Mouse (Mus musculus) small intestine, adult 2 months (tissue): Measurements from ENCODE around the gene Tmem200c. TPM values are rescaled to one million over a fixed set of nuclear protein-coding genes. Genes with fewer than 3 reads are reported as not detected.

ENCODE experiments used
- H3K27ac ChIP-seq: fragments of 200-500 bp; 2 replicates; pipeline ENCODE4 v1.5.1; 2012; ENCODE audit warnings: low read depth, low read length, control low read depth, inconsistent platforms; ENCODE audit not compliant: insufficient read depth
- H3K27me3 ChIP-seq: fragments of 200-500 bp; 2 replicates; pipeline ENCODE4 v1.6.1; 2012; ENCODE audit warnings: mild to moderate bottlenecking, moderate library complexity, low read length, inconsistent platforms; ENCODE audit not compliant: control insufficient read depth, insufficient read depth
- H3K36me3 ChIP-seq: fragments of 200-500 bp; 2 replicates; pipeline ENCODE4 v1.6.1; 2012; ENCODE audit warnings: mild to moderate bottlenecking, low read length, control low read depth, inconsistent platforms; ENCODE audit not compliant: control insufficient read depth, insufficient read depth
- H3K4me1 ChIP-seq: fragments of 200-500 bp; 2 replicates; pipeline ENCODE4 v1.6.1; 2012; ENCODE audit warnings: low read length, inconsistent platforms, mixed read lengths; ENCODE audit not compliant: control insufficient read depth, insufficient read depth, insufficient read length
- H3K4me3 ChIP-seq: fragments of 200-500 bp; 2 replicates; pipeline ENCODE4 v1.5.1; 2012; ENCODE audit warnings: low read depth, mild to moderate bottlenecking, control low read depth, inconsistent platforms, low read length, moderate library complexity
- CTCF ChIP-seq: fragments of 200-500 bp; IDR thresholded peaks from 2 replicates; pipeline ENCODE4 v1.5.1; 2012; ENCODE audit warnings: low read depth, mild to moderate bottlenecking, control low read depth, inconsistent platforms, low read length, moderate library complexity, mixed read lengths; ENCODE audit not compliant: insufficient replicate concordance, insufficient read length; ENCODE audit errors: extremely low read depth
- POLR2A ChIP-seq: fragments of 200-500 bp; IDR thresholded peaks from 2 replicates; pipeline ENCODE4 v1.6.1; 2012; ENCODE audit warnings: low read depth, mild to moderate bottlenecking, control low read depth, inconsistent platforms, low read length, moderate library complexity
- WGBS: fragments of 180-500 bp; shearing (Covaris S2); methylation state at CpG from one replicate; pipeline ENCODE4 v1.1.7; 2018; 5-methylcytosine and 5-hydroxymethylcytosine counted together
- polyA plus RNA-seq: library from polyadenylated mRNA; depleted of rRNA; stranded (reverse); fragments of >200 nt; gene quantifications from 2 replicates; pipeline ENCODE4 v1.2.3, GENCODE M21; 2012; rRNA removed

Gene Tmem200c
- polyA plus RNA-seq, 1 experiment = 0.34 TPM

DNA sequence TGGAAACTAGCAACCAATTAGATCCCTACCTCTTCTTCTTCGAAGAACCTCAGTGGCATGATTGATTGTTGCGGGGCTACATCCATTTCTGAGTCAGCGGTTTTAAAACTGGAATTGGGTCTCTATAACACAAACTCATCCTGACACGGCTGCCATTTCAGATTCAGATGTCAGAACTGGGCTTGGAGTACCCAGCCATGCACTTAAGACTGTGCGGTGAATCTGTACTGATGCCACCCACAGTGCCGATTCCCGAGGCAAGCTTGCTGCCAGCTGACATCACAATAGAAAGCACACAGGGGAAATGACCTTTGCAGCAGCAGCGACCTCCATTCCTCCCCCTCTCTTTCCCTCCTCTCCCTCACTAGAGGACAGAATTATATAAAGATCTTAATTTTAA lies 47.6 kb downstream of the Tmem200c start:
- WGBS = 65% methylated on average over 8 of the region's 8 CpGs
- H3K27ac ChIP-seq = no peak overlapping the region

GRCm38 (mm10) chr17:68875251-68875650 lies 48.8 kb downstream of the Tmem200c start:
- Histone ChIP-seq H3K27me3 (no peaks in the 10 kb centered on the region), H3K36me3 (no peaks in the 10 kb centered on the region), H3K27ac (no peak overlapping the region), H3K4me3 (no peak overlapping the region), H3K4me1 (no peaks in the 10 kb centered on the region)
- WGBS = 62% methylated on average over 5 of the region's 5 CpGs
- TF ChIP-seq POLR2A (no peak), CTCF (no peak)

More for the DNA sequence above, 47.6 kb downstream of the Tmem200c start:
- no peaks in the 10 kb centered on the region for H3K36me3 ChIP-seq
- TF ChIP-seq POLR2A (no peak), CTCF (no peak)
- H3K4me1 ChIP-seq = no peaks in the 10 kb centered on the region
- H3K27me3 ChIP-seq = no peaks in the 10 kb centered on the region
- H3K4me3 ChIP-seq = no peak overlapping the region

- no peak overlapping the region for H3K4me3 ChIP-seq
- 87% methylated on average over 10 of the region's 10 CpGs for WGBS
- no peaks in the 10 kb centered on the region for H3K36me3 ChIP-seq
- no peaks in the 10 kb centered on the region for H3K4me1 ChIP-seq
- H3K27ac ChIP-seq = no peak overlapping the region
- H3K27me3 ChIP-seq = no peaks in the 10 kb centered on the region
- no peak for TF ChIP-seq POLR2A
- TF ChIP-seq CTCF = no peak
Measured at GRCm38 (mm10) chr17:68875917-68876495, 49.6 kb downstream of the Tmem200c start.

DNA sequence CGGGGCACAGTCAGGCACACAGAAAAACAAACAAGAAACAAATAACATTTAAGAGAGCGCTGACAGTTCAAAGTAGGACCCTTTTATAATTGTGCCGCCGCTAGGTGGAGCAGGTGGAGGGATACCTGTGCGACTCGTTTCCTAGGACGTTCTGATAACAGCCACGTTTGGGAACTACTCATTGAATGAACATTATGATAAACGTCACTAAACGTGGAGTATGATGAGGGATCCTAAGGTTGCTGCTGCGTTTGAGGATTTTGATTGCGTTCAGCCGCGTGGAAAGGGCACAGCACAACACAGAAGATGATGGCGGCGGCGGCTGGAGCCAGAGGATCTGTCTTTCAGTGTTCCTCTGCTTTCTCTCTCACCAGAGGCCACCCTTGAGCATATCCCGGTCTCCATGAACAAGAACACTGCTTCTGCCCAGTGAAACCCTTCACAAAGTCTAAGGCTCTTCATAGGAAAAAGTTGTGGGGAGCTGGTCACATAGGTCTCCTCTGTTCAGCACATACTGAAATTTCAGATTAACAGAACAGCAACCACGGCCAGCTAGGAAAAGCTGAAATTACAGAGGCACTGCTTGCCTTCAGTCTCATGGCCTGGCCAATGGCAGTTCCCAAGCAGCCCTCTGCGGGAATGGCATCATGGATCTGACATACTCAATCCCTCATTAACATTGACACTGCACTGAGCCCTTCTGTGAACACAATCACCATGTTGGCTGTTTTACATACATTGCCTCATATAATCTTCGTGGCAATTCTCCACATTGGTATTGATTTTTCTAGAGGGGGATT lies 55.5 kb downstream of the Tmem200c start:
- Histone ChIP-seq H3K36me3 (no peaks in the 10 kb centered on the region), H3K4me1 (0 out of 2 replicates have a peak, but pooled peaks cover 2% of the 10 kb centered on the region), H3K27me3 (no peaks in the 10 kb centered on the region), H3K27ac (no peak overlapping the region), H3K4me3 (peak overlapping the region; percentile 52)
- 12% methylated on average over 21 of the region's 21 CpGs for WGBS
- TF ChIP-seq POLR2A = no peak
- peak; percentile 65; the same call in 1 of the 2 replicates for TF ChIP-seq CTCF

DNA sequence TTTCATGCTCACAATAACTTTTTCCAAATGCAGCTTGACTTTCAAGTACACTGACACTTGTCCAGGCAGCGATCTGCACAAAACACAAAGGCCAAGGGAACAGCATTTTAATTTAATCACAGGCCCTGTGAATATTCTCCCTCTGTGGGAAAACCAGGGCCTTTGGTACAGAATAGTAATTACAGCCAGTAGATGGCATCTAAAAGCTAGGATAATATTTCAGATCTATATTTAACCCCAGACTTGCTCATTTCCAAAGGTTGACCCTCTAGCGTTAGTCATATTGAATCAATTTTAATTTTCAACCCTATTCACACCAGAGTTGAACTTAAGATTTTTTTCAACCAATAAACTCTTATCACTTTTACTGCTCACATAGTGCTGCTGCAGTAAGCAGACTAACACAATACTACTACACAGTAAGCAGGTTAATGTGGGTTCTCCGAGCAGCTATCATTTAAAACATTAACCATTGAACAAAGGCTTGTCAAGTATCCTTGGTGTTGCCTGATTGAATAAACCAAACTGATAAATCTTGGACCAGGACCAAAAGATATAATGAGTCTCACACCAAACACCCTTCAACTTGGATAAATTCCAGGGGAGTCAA lies 57.2 kb downstream of the Tmem200c start:
- H3K27ac ChIP-seq = no peak overlapping the region
- 0 out of 2 replicates have a peak, but pooled peaks cover 2% of the 10 kb centered on the region for H3K4me1 ChIP-seq
- H3K27me3 ChIP-seq = no peaks in the 10 kb centered on the region
- WGBS = 30% methylated on average over 3 of the region's 3 CpGs
- no peak for TF ChIP-seq CTCF
- no peaks in the 10 kb centered on the region for H3K36me3 ChIP-seq
- H3K4me3 ChIP-seq = no peak overlapping the region

- no peak overlapping the region for H3K4me3 ChIP-seq
- no peak for TF ChIP-seq CTCF
- no peak for TF ChIP-seq POLR2A
- WGBS = 90% methylated on average over 3 of the region's 3 CpGs
Measured at GRCm38 (mm10) chr17:68890672-68891071, 64.2 kb downstream of the Tmem200c start.

More at GRCm38 (mm10) chr17:68890672-68891071, 64.2 kb downstream of the Tmem200c start:
- Histone ChIP-seq H3K27ac (no peak overlapping the region), H3K27me3 (no peaks in the 10 kb centered on the region), H3K4me1 (no peaks in the 10 kb centered on the region), H3K36me3 (no peaks in the 10 kb centered on the region)

Other genes with a start within 250 kb of the Tmem200c start
- gene Epb41l3, start 249.1 kb downstream of the Tmem200c start, polyA plus RNA-seq = 38.1 and 176 TPM in 2 replicates